Comparison of ENCODE assay signal across 31 mouse cellular contexts in the genomic region with DNA sequence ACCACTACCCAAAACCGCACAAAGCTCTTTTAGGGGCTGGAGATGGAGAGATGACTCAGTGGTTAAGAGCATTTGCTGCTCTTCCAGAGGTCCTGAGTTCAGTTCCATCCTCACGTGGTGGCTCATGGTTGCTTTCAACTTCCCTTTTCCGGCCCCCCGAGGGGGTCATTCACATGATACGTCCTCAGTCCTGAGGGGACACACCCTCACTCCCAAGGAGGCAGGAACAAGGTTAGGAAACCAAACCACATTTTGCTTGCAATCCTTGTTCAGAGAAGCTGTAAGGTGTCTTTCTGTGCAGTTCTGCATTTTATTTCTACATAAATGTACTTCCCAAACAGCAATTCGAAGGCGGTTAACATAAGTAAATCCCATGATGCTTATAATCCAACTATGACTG. TPM values are rescaled to one million over a fixed set of nuclear protein-coding genes. Genes with fewer than 3 reads are reported as not detected.
DNase-seq lines count a peak whose midpoint lies in the region; ATAC-seq and TF ChIP-seq lines count a peak whose summit lies in the region.
"Had no signal": no experiment of that assay in that cellular context is flagged by ENCODE, and none has a peak within 500 bp of the region (broad histone marks: within the 10 kb centered on the region; RNA-seq: fewer than 3 reads in every experiment).

No protein-coding gene starts in this region.

- no peaks in the 10 kb centered on the region for H3K36me3 ChIP-seq in lung, postnatal 0 days (ENCODE audit: insufficient read depth, low read length)
- H3K36me3 ChIP-seq: embryonic facial prominence, embryonic 12.5 days; embryonic facial prominence, embryonic 15.5 days; heart, embryonic 10.5 days; heart, embryonic 13.5 days; hindbrain, embryonic 12.5 days; hindbrain, embryonic 15.5 days had no signal

- WGBS in lung, postnatal 0 days, result 82% methylated on average over 7 of the region's 7 CpGs

- no peak for ATAC-seq in lung, postnatal 0 days
- peak; percentile 52 for ATAC-seq in common myeloid progenitor, adult 5-6 weeks (replicated peaks; ENCODE audit: low read depth, poor library complexity, severe bottlenecking)
- peak; percentile 22 to 78; a peak in 2 of 4 replicates for ATAC-seq in hematopoietic stem cell, adult 5-6 weeks (replicated peaks in 1 of 2; ENCODE audit: insufficient read depth in 1 of 2, low FRiP score in 2 of 2, low TSS enrichment in 1 of 2, low read depth in 1 of 2, poor library complexity in 2 of 2, severe bottlenecking in 2 of 2)
- ATAC-seq: forebrain, embryonic 14.5 days; Patski had no signal

- H3K9ac ChIP-seq in lung, postnatal 0 days (replicated peaks; ENCODE audit: low read depth), result no peak overlapping the region
- H3K9ac ChIP-seq: embryonic facial prominence, embryonic 12.5 days; embryonic facial prominence, embryonic 15.5 days; heart, embryonic 13.5 days; hindbrain, embryonic 12.5 days; hindbrain, embryonic 15.5 days had no signal

- no peak for TF ChIP-seq CTCF in lung, postnatal 0 days (IDR thresholded peaks at IDR 0.05)

- peak; percentile 49 to 60 for DNase-seq in lung, adult 18-20 months
- DNase-seq in lung, postnatal 0 days (ENCODE audit: low spot score), result no peak
- DNase-seq in monocyte, adult 2 months (ENCODE audit: low read depth in 1 of 2, low spot score in 2 of 2), result peak; percentile 39 to 62
- DNase-seq in spleen, adult 12 weeks (ENCODE audit: low spot score), result no peak
- DNase-seq in layer of hippocampus, adult 8-10 months (ENCODE audit: low spot score in 2 of 2), result no peak
- DNase-seq: adrenal gland, adult 2 months; adrenal gland, postnatal 25 days; B cell, adult 2 months; cerebellum, adult 18-20 months; cerebellum, adult 9-10 months; cerebellum, postnatal 14 days; gastrocnemius, postnatal 25 days; heart, adult 2 months; heart, postnatal 14 days; heart, postnatal 4 days had no signal

- no peaks in the 10 kb centered on the region for H3K27me3 ChIP-seq in lung, postnatal 0 days (replicated peaks; ENCODE audit: insufficient read depth, low read length)
- H3K27me3 ChIP-seq: CH12.LX; embryonic facial prominence, embryonic 12.5 days; embryonic facial prominence, embryonic 15.5 days; hindbrain, embryonic 15.5 days; Patski had no signal

- no peak overlapping the region for H3K4me2 ChIP-seq in lung, postnatal 0 days (replicated peaks; ENCODE audit: low read depth, low read length)
- H3K4me2 ChIP-seq: embryonic facial prominence, embryonic 12.5 days; embryonic facial prominence, embryonic 15.5 days; heart, embryonic 13.5 days; hindbrain, embryonic 12.5 days; hindbrain, embryonic 15.5 days had no signal

- no peak for TF ChIP-seq EP300 in lung, postnatal 0 days (IDR thresholded peaks at IDR 0.05)

- H3K9me3 ChIP-seq in lung, postnatal 0 days (ENCODE audit: low read length), result no peaks in the 10 kb centered on the region
- H3K9me3 ChIP-seq: embryonic facial prominence, embryonic 12.5 days; embryonic facial prominence, embryonic 15.5 days; G1E; heart, embryonic 10.5 days; heart, embryonic 13.5 days; hindbrain, embryonic 12.5 days; hindbrain, embryonic 15.5 days had no signal

- no peaks in the 10 kb centered on the region for H3K4me1 ChIP-seq in lung, postnatal 0 days (ENCODE audit: insufficient read depth, low read depth, low read length)
- H3K4me1 ChIP-seq: embryonic facial prominence, embryonic 12.5 days; embryonic facial prominence, embryonic 15.5 days; heart, embryonic 10.5 days; heart, embryonic 13.5 days; hindbrain, embryonic 12.5 days; hindbrain, embryonic 15.5 days had no signal

- no peak overlapping the region for H3K27ac ChIP-seq in lung, postnatal 0 days (ENCODE audit: low read length)
- H3K27ac ChIP-seq: embryonic facial prominence, embryonic 12.5 days; embryonic facial prominence, embryonic 15.5 days; heart, adult 2 months; heart, embryonic 10.5 days; heart, embryonic 13.5 days; hindbrain, embryonic 12.5 days; hindbrain, embryonic 15.5 days had no signal

- H3K4me3 ChIP-seq in lung, postnatal 0 days (ENCODE audit: low read depth, low read length), result no peak overlapping the region
- H3K4me3 ChIP-seq: embryonic facial prominence, embryonic 12.5 days; embryonic facial prominence, embryonic 15.5 days; heart, adult 2 months; heart, embryonic 10.5 days; heart, embryonic 13.5 days; hindbrain, embryonic 12.5 days; hindbrain, embryonic 15.5 days had no signal

RNA-seq across cellular contexts. Expression of a gene that starts 7.5 kb away (rescaled TPM):
- 27.2 and 27.8 TPM in 2 replicates for polyA plus RNA-seq in lung, postnatal 0 days (2015; fragmentation: Nextera tagmentation; extraction: Ambion mirVana)
- total RNA-seq in common myeloid progenitor, adult 5-6 weeks (2017), result 3.4 and 8.2 TPM in 2 replicates
- total RNA-seq in hematopoietic stem cell, adult 5-6 weeks (2017), result 5.8 and 14.8 TPM in 2 replicates
- 10 to 100 TPM; 46.9 to 57.1 (median 50.3) TPM for total RNA-seq in layer of hippocampus, adult 8-10 months (2022)

RNA-seq across cellular contexts. Expression of a gene that starts 14.4 kb away (rescaled TPM):
- 0.14 and 0.69 TPM in 2 replicates for polyA plus RNA-seq in lung, postnatal 0 days (2015; fragmentation: Nextera tagmentation; extraction: Ambion mirVana)
- total RNA-seq in common myeloid progenitor, adult 5-6 weeks (2017), result not detected in 2 replicates
- not detected in 2 replicates for total RNA-seq in hematopoietic stem cell, adult 5-6 weeks (2017)
- total RNA-seq in layer of hippocampus, adult 8-10 months (2022), result 1 to 10 TPM in 1 of 4 experiments, under 1 TPM in 3; 0.34 to 1.2 (median 0.71) TPM
- total RNA-seq: gastrocnemius, postnatal 25 days; heart, adult 2 months; heart, postnatal 14 days; heart, postnatal 4 days had no signal
- polyA plus RNA-seq: forebrain, embryonic 11.5 days; G1E; heart, embryonic 13.5 days; heart, embryonic 16.5 days had no signal

RNA-seq across cellular contexts. Expression of a gene that starts 39.8 kb away (rescaled TPM):
- polyA plus RNA-seq in lung, postnatal 0 days (2015; fragmentation: Nextera tagmentation; extraction: Ambion mirVana), result 14.8 and 15.0 TPM in 2 replicates
- total RNA-seq in common myeloid progenitor, adult 5-6 weeks (2017), result 75.4 and 86.8 TPM in 2 replicates
- 60.2 and 62.2 TPM in 2 replicates for total RNA-seq in hematopoietic stem cell, adult 5-6 weeks (2017)
- 10 to 100 TPM; 20.2 to 26.5 (median 22.8) TPM for total RNA-seq in layer of hippocampus, adult 8-10 months (2022)

RNA-seq across cellular contexts. Expression of a gene that starts 55.3 kb away (rescaled TPM):
- not detected in 2 replicates for polyA plus RNA-seq in lung, postnatal 0 days (2015; fragmentation: Nextera tagmentation; extraction: Ambion mirVana)
- total RNA-seq in common myeloid progenitor, adult 5-6 weeks (2017), result not detected in 2 replicates
- not detected in 2 replicates for total RNA-seq in hematopoietic stem cell, adult 5-6 weeks (2017)
- total RNA-seq in layer of hippocampus, adult 8-10 months (2022), result not detected
- total RNA-seq: adrenal gland, adult 2 months; adrenal gland, postnatal 25 days; CH12.LX; G1E; gastrocnemius, adult 8-10 months; gastrocnemius, postnatal 25 days; heart, adult 2 months; heart, postnatal 14 days; heart, postnatal 4 days had no signal
- polyA plus RNA-seq: adrenal gland, adult 2 months; embryonic facial prominence, embryonic 12.5 days; embryonic facial prominence, embryonic 15.5 days; forebrain, embryonic 11.5 days; forebrain, embryonic 14.5 days; G1E; gonadal fat pad, adult 2 months; heart, adult 2 months; heart, embryonic 10.5 days; heart, embryonic 13.5 days; heart, embryonic 16.5 days; hindbrain, embryonic 12.5 days; hindbrain, embryonic 15.5 days had no signal

RNA-seq across cellular contexts. Expression of a gene that starts 57.4 kb away (rescaled TPM):
- polyA plus RNA-seq in lung, postnatal 0 days (2015; fragmentation: Nextera tagmentation; extraction: Ambion mirVana), result not detected in 2 replicates
- 0.09 TPM in 1 of 2 replicates, not detected in the other for total RNA-seq in common myeloid progenitor, adult 5-6 weeks (2017)
- total RNA-seq in hematopoietic stem cell, adult 5-6 weeks (2017), result 0.65 and 0.69 TPM in 2 replicates
- total RNA-seq in layer of hippocampus, adult 8-10 months (2022), result 1 to 10 TPM in 1 of 4 experiments, under 1 TPM in 1, not detected in 2; 0.25 to 1.3 TPM
- total RNA-seq: CH12.LX, G1E had no signal
- polyA plus RNA-seq: embryonic facial prominence, embryonic 12.5 days; forebrain, embryonic 11.5 days; forebrain, embryonic 14.5 days; G1E; heart, embryonic 10.5 days; heart, embryonic 13.5 days; hindbrain, embryonic 12.5 days; hindbrain, embryonic 15.5 days had no signal

Comparison
In these comparisons a context has a peak if more than half of its experiments do, and no peak if none do; other contexts are left out.
1. DNase-seq: peak in lung, adult 18-20 months (2 of 2) and monocyte, adult 2 months (2 of 2); none in lung, postnatal 0 days (single experiment), spleen, adult 12 weeks (single experiment) and layer of hippocampus, adult 8-10 months (0 of 2).